Mouse (Mus musculus) kidney, postnatal 4 days (tissue): Measurements from ENCODE around the gene Gm20877.
"Not testable (repeated sequence)": the region's sequence is repeated elsewhere in the genome, so short reads cannot be mapped to it uniquely, and the experiment has no call there.

ENCODE experiments used
- DNase-seq, 2 experiments: peaks; one replicate each; pipeline ENCODE4 v3.0.0; 2021; ENCODE audit warnings: mixed read lengths in 2 of 2

Gm20877 gene

GRCm38 (mm10) chrY:17093573-17093972 is at the start of gene Gm20877:
Gm20877 (plus strand) TSS chrY:17093873.
- not testable (repeated sequence) for DNase-seq
